Mouse (Mus musculus) liver, postnatal 0 days (tissue): ENCODE data around the gene Phf19. TPM values are rescaled to one million over a fixed set of nuclear protein-coding genes. Genes with fewer than 3 reads are reported as not detected.

ENCODE experiments used
- ATAC-seq: fragments of 200-750 bp; cut with Nextera tagmentation; 2 replicates; pipeline ENCODE4 v1.8.0; 2017; ENCODE audit warnings: mild to moderate bottlenecking, moderate library complexity
- DNase-seq: peaks from one replicate; pipeline ENCODE4 v3.0.0-alpha.2; 2016
- H3K27ac ChIP-seq: fragments of 300-500 bp; sonication (generic); 2 replicates; pipeline ENCODE4 v1.5.1; 2014; ENCODE audit warnings: antibody characterized with exemption, moderate library complexity, mild to moderate bottlenecking, low read depth
- H3K27me3 ChIP-seq: fragments of 300-500 bp; sonication (generic); 2 replicates; pipeline ENCODE4 v1.6.1; 2014; ENCODE audit warnings: low read length, control low read depth, mixed read lengths; ENCODE audit not compliant: insufficient read depth
- H3K36me3 ChIP-seq: fragments of 300-500 bp; sonication (generic); replicated peaks from 2 replicates; pipeline ENCODE4 v1.6.1; 2014; ENCODE audit warnings: mild to moderate bottlenecking, control low read depth, low read length, moderate library complexity, mixed read lengths; ENCODE audit not compliant: insufficient read depth
- H3K4me1 ChIP-seq: fragments of 300-500 bp; sonication (generic); 2 replicates; pipeline ENCODE4 v1.6.1; 2014; ENCODE audit warnings: antibody characterized with exemption, mild to moderate bottlenecking, control low read depth; ENCODE audit not compliant: insufficient read depth
- H3K4me2 ChIP-seq: fragments of 300-500 bp; sonication (generic); 2 replicates; pipeline ENCODE4 v1.6.1; 2014; ENCODE audit warnings: low read depth, mild to moderate bottlenecking, low read length, moderate library complexity, mixed read lengths
- H3K4me3 ChIP-seq: fragments of 300-500 bp; sonication (generic); 2 replicates; pipeline ENCODE4 v1.5.1; 2014; ENCODE audit warnings: low read depth, low read length
- H3K9ac ChIP-seq: fragments of 300-500 bp; sonication (generic); replicated peaks from 2 replicates; pipeline ENCODE4 v1.6.1; 2014; ENCODE audit warnings: mild to moderate bottlenecking, moderate library complexity
- H3K9me3 ChIP-seq: fragments of 300-500 bp; sonication (generic); 2 replicates; pipeline ENCODE4 v1.6.1; 2016; ENCODE audit warnings: mild to moderate bottlenecking, control low read depth, low read length, mixed read lengths
- CTCF ChIP-seq: sonication (generic); IDR thresholded peaks from 2 replicates; pipeline ENCODE4 v1.5.1; 2016; ENCODE audit warnings: antibody characterized with exemption, low read depth
- EP300 ChIP-seq: IDR thresholded peaks from 2 replicates; pipeline ENCODE4 v1.6.1; 2016; ENCODE audit warnings: antibody characterized with exemption, low read depth, mild to moderate bottlenecking
- WGBS: fragments of 180-500 bp; shearing (Covaris S2); extraction: QIAGEN DNeasy Blood & Tissue Kit; methylation state at CpG from one replicate; pipeline ENCODE4 v1.1.7; 2014; ENCODE audit not compliant: insufficient replicate concordance; 5-methylcytosine and 5-hydroxymethylcytosine counted together
- polyA plus RNA-seq: library from polyadenylated mRNA; unstranded; fragments of >200 nt; fragmentation: Nextera tagmentation; extraction: Ambion mirVana; gene quantifications from 2 replicates; pipeline ENCODE4 v1.2.1, GENCODE M21; 2015

Gene Phf19
- polyA plus RNA-seq, 1 experiment from 2014 or later, result 1.1 TPM

DNA sequence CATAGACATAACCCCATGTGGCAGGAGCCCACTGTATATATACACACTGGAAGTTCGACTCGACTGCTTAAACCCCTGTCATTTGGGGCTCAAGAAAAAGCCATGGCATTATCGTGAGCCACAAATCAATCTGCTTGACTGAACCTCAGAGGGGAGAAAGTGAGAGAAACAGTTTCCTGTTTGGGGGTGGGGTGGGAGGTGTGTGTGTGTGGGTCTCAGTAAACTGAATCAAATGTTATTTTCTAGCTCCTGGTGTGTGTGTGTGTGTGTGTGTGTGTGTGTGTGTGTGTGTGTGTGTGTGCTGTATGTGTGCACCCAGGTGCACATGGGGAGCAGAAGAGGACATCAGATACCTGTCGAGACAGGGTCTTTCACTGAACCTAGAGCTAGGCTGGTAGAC, 39.2 kb upstream of the Phf19 start:
- no peaks in the 10 kb centered on the region for H3K4me1 ChIP-seq
- H3K27me3 ChIP-seq, result no peaks in the 10 kb centered on the region
- TF ChIP-seq EP300 (no peak), CTCF (no peak)
- no peak overlapping the region for H3K4me3 ChIP-seq
- no peaks in the 10 kb centered on the region for H3K9me3 ChIP-seq
- 41% methylated on average over 4 of the region's 4 CpGs for WGBS
- ATAC-seq, result no peak
- H3K4me2 ChIP-seq, result no peak overlapping the region
- DNase-seq, result no peak
- H3K9ac ChIP-seq, result no peak overlapping the region
- H3K36me3 ChIP-seq, result no peaks in the 10 kb centered on the region
- H3K27ac ChIP-seq, result no peak overlapping the region

GRCm38 (mm10) chr2:34951469-34951868, 37.6 kb upstream of the Phf19 start:
- ATAC-seq (no peak), DNase-seq (no peak)
- H3K9ac ChIP-seq, result no peak overlapping the region
- no peaks in the 10 kb centered on the region for H3K9me3 ChIP-seq
- no peak overlapping the region for H3K4me2 ChIP-seq
- no peak overlapping the region for H3K27ac ChIP-seq
- no peaks in the 10 kb centered on the region for H3K4me1 ChIP-seq
- no peaks in the 10 kb centered on the region for H3K36me3 ChIP-seq
- H3K27me3 ChIP-seq, result no peaks in the 10 kb centered on the region
- H3K4me3 ChIP-seq, result no peak overlapping the region
- TF ChIP-seq CTCF, result no peak
- TF ChIP-seq EP300, result no peak

DNA sequence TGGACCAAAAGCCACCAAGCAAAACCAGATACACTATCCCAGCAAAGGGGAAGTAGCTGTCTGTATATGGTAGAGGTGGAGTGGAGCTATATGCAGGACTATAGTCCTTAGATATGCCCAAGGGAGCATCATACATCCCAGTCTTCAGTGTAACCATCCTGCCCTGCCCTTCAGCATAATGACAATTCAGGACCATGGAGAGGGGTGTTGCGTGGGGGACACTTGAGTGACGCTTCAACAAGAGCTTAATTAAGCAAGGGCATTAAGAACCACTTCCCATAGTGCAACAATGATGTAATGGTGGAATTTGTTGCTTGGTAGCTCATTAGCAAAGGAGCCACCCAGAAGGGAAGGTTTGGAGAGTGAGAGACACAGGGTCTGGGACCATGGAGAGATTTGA, 34.8 kb upstream of the Phf19 start:
- no peaks in the 10 kb centered on the region for H3K27me3 ChIP-seq
- ATAC-seq (no peak), DNase-seq (no peak)
- no peak overlapping the region for H3K9ac ChIP-seq
- no peaks in the 10 kb centered on the region for H3K9me3 ChIP-seq
- H3K27ac ChIP-seq, result no peak overlapping the region
- H3K4me2 ChIP-seq, result no peak overlapping the region
- TF ChIP-seq EP300, result no peak
- TF ChIP-seq CTCF, result no peak
- no peaks in the 10 kb centered on the region for H3K36me3 ChIP-seq
- H3K4me3 ChIP-seq, result no peak overlapping the region
- H3K4me1 ChIP-seq, result peaks cover 11% of the 10 kb centered on the region
- 19% methylated on average over 2 of the region's 2 CpGs for WGBS

DNA sequence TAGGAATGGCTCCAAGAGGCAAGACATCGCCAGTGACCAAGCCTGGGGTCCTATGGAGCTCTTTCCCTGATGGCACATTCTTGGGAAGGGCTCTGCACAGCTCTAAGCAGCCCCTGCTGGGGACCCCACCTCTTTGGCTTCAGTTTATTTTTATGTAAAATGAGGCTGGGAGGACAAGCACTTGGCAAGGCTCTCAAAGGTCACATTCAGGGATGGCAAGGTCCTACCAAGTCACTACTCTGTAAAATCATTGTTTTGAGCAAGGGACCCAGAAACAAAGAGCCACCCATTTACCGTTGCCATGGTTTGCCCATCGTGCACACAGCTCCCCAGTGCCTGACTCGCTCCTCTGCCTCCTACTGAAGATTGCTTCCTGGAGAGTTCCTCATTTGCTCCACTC, 32.2 kb upstream of the Phf19 start:
- no peak overlapping the region for H3K4me2 ChIP-seq
- peaks cover 3% of the 10 kb centered on the region; the same call in 1 of the 2 replicates for H3K27me3 ChIP-seq
- H3K9ac ChIP-seq, result no peak overlapping the region
- no peak for TF ChIP-seq CTCF
- no peak for TF ChIP-seq EP300
- no peak for DNase-seq
- no peak overlapping the region for H3K27ac ChIP-seq
- no peak overlapping the region for H3K4me3 ChIP-seq
- H3K36me3 ChIP-seq, result no peaks in the 10 kb centered on the region
- no peak for ATAC-seq
- no peaks in the 10 kb centered on the region for H3K9me3 ChIP-seq
- peaks cover 11% of the 10 kb centered on the region for H3K4me1 ChIP-seq
- 54% methylated on average over 4 of the region's 4 CpGs for WGBS

DNA sequence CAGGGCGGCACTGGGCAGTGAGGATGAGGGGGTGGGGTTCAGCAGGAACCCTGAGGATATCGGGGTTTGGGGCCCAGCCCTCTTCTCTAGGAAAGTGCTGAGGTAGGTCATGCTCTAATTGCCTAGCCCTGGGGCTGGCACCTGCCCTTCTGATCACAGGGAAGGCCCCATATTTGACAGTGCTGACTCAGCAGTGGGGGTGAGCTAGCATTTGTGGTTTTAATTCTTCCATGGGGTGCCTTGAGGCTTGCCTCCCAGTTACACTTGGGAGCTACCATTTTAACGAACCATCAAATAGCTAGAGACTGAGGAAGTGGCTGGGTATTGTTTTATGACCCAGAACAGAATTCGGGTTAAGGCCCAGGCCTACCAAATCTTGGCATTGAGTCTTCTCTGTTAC, 31.8 kb upstream of the Phf19 start:
- ATAC-seq, result no peak
- TF ChIP-seq EP300 (no peak), CTCF (no peak)

GRCm38 (mm10) chr2:34944761-34945160, 30.9 kb upstream of the Phf19 start:
- Histone ChIP-seq H3K36me3 (no peaks in the 10 kb centered on the region), H3K27me3 (peaks cover 3% of the 10 kb centered on the region; the same call in 1 of the 2 replicates), H3K4me1 (peaks cover 11% of the 10 kb centered on the region), H3K9me3 (no peaks in the 10 kb centered on the region), H3K27ac (no peak overlapping the region), H3K9ac (no peak overlapping the region), H3K4me3 (0 out of 2 replicates have a peak overlapping the region, but pooled peaks have one; percentile 9), H3K4me2 (peak overlapping the region; percentile 56)
- WGBS, result 12% methylated on average over 8 of the region's 8 CpGs
- peak; percentile 81 for DNase-seq
- TF ChIP-seq CTCF (no peak), EP300 (no peak)
- ATAC-seq, result peak; percentile 45

More for the DNA sequence above, 31.8 kb upstream of the Phf19 start:
- WGBS, result 72% methylated on average over 4 of the region's 4 CpGs
- Histone ChIP-seq H3K27me3 (peaks cover 3% of the 10 kb centered on the region; the same call in 1 of the 2 replicates), H3K4me1 (peaks cover 11% of the 10 kb centered on the region), H3K4me2 (no peak overlapping the region), H3K9ac (no peak overlapping the region), H3K4me3 (no peak overlapping the region), H3K36me3 (no peaks in the 10 kb centered on the region), H3K27ac (no peak overlapping the region), H3K9me3 (no peaks in the 10 kb centered on the region)
- no peak for DNase-seq

DNA sequence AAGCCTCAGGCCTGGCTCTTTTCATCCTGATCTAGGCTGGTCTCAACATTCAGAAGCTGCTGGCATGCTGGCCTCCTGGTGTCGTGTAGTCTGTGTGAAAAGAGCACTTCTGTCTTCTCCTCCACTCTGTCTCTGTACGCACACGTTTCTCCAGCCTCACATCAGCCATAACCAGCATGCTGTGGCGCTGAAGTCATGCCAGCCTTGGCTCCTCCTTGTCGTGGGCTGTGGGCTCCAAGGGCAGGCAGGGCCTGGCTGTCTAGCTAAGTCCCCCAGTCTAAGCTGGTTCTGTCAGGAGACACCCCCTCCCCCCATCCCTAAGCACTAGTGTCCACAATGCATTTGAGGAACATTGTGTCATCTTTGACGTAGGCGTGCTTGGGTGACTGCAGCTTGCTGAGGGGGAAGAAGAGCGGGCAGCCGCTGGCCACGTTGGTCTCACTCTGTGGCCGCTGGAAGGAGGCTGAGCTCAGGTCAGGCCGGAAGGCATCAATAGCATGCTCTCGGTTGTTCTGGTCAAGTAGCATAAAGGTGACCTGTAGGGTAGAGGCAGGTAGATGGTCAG, 29.8 kb upstream of the Phf19 start:
- H3K4me3 ChIP-seq, result no peak overlapping the region
- H3K4me1 ChIP-seq, result peaks cover 12% of the 10 kb centered on the region
- WGBS, result 62% methylated on average over 13 of the region's 13 CpGs
- H3K9me3 ChIP-seq, result no peaks in the 10 kb centered on the region
- no peak overlapping the region for H3K4me2 ChIP-seq
- TF ChIP-seq CTCF (no peak), EP300 (no peak)
- peak overlapping the region; percentile 57; the same call in 1 of the 2 replicates for H3K27ac ChIP-seq
- H3K9ac ChIP-seq, result no peak overlapping the region
- ATAC-seq (peak; percentile 41), DNase-seq (peak; percentile 27)
- H3K36me3 ChIP-seq, result no peaks in the 10 kb centered on the region
- peaks cover 3% of the 10 kb centered on the region; the same call in 1 of the 2 replicates for H3K27me3 ChIP-seq
